Mouse (Mus musculus): Measurements from ENCODE around the gene Myo1a.

- TF ChIP-seq POLR2A (IDR thresholded peaks at IDR 0.05; ENCODE audit: insufficient read length, low read depth) (peak; percentile 74), MAX (IDR thresholded peaks at IDR 0.05; ENCODE audit: low read depth) (no peak), USF1 (IDR thresholded peaks at IDR 0.05; ENCODE audit: low read depth) (no peak), MYOD1 (IDR thresholded peaks at IDR 0.05; ENCODE audit: control insufficient read depth in 1 of 3, insufficient read length in 2 of 3, low read depth in 2 of 3) (peak in 1 of 3 experiments; percentile 50), CEBPB (IDR thresholded peaks at IDR 0.05; ENCODE audit: insufficient read depth, poor library complexity, severe bottlenecking) (no peak), REST (IDR thresholded peaks at IDR 0.05; ENCODE audit: insufficient read depth, insufficient read length) (no peak), TCF3 (IDR thresholded peaks at IDR 0.05; ENCODE audit: insufficient read length, low read depth) (no peak), TCF12 (IDR thresholded peaks at IDR 0.05; ENCODE audit: insufficient read depth, poor library complexity, severe bottlenecking) (no peak), POLR2AphosphoS2 (IDR thresholded peaks at IDR 0.05; ENCODE audit: insufficient read length, low read depth) (peak; percentile 83), E2F4 (IDR thresholded peaks at IDR 0.05; ENCODE audit: insufficient read depth) (peak; percentile 88), MYOG (IDR thresholded peaks at IDR 0.05; ENCODE audit: control insufficient read depth in 1 of 3, insufficient read depth in 1 of 3, insufficient read length in 2 of 3, low read depth in 2 of 3) (peak in 1 of 3 experiments; percentile 60)
These were observed 28.1 kb upstream of the Myo1a start for GRCm38 (mm10) chr10:127676691-127677548.
